Mouse (Mus musculus): ENCODE measurements around the gene Itga2b. TPM values are rescaled to one million over a fixed set of nuclear protein-coding genes. Genes with fewer than 3 reads are reported as not detected.
"Not testable (repeated sequence)": the region's sequence is repeated elsewhere in the genome, so short reads cannot be mapped to it uniquely, and the experiment has no call there.

Gene Itga2b
- polyA plus RNA-seq, 1 experiment from 2014 or later = 11.0 TPM

DNA sequence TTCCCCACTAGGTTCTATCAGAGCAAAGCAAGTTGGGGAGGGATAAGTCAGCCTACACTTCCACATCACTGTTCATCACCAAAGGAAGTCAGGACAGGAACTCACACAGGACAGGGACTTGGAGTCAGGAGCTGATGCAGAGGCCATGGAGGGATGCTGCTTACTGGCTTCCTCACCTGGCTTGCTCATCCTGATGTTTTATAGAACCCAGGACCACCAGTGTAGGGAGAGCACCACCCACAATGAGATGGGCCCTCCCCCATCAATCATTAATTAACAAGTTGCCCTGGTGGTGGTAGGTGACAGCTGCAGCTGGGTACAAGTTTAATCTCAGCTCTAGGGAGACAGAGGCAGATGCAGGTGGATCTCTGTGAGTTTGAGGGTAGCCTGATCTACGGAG lies 52.8 kb downstream of the Itga2b start:
- H3K4me1 ChIP-seq = peaks cover 6% of the 10 kb centered on the region; the same call in 1 of the 2 replicates
- H3K27ac ChIP-seq = no peak overlapping the region
- no peak overlapping the region for H3K4me2 ChIP-seq
- 0 out of 2 replicates have a peak, but pooled peaks cover 2% of the 10 kb centered on the region for H3K9me3 ChIP-seq (replicated peaks)
- no peak overlapping the region for H3K4me3 ChIP-seq (replicated peaks)
- no peaks in the 10 kb centered on the region for H3K27me3 ChIP-seq
- no peak overlapping the region for H3K9ac ChIP-seq
- H3K36me3 ChIP-seq = no peaks in the 10 kb centered on the region
- ATAC-seq (replicated peaks; ENCODE audit: low FRiP score) = no peak
- 73% methylated on average over 1 of the region's 1 CpGs for whole genome bisulfite sequencing

GRCm38 (mm10) chr11:102415034-102415802 lies 54.7 kb downstream of the Itga2b start:
- 72% methylated on average over 10 of the region's 10 CpGs for WGBS
- H3K4me3 ChIP-seq (replicated peaks) = no peak overlapping the region
- H3K9me3 ChIP-seq (replicated peaks) = no peaks in the 10 kb centered on the region
- no peak overlapping the region for H3K27ac ChIP-seq
- H3K4me1 ChIP-seq = peaks cover 10% of the 10 kb centered on the region
- no peaks in the 10 kb centered on the region for H3K36me3 ChIP-seq
- no peaks in the 10 kb centered on the region for H3K27me3 ChIP-seq
- no peak overlapping the region for H3K4me2 ChIP-seq
- no peak for ATAC-seq (replicated peaks; ENCODE audit: low FRiP score)
- H3K9ac ChIP-seq = no peak overlapping the region

GRCm38 (mm10) chr11:102413059-102413458 lies 56.9 kb downstream of the Itga2b start:
- no peaks in the 10 kb centered on the region for H3K27me3 ChIP-seq
- no peaks in the 10 kb centered on the region for H3K36me3 ChIP-seq
- H3K4me3 ChIP-seq (replicated peaks) = no peak overlapping the region
- no peak overlapping the region for H3K27ac ChIP-seq
- no peak overlapping the region for H3K9ac ChIP-seq
- H3K4me2 ChIP-seq = no peak overlapping the region
- WGBS = 75% methylated on average over 8 of the region's 8 CpGs
- H3K9me3 ChIP-seq (replicated peaks) = no peaks in the 10 kb centered on the region
- ATAC-seq (replicated peaks; ENCODE audit: low FRiP score) = no peak
- peaks cover 25% of the 10 kb centered on the region for H3K4me1 ChIP-seq

DNA sequence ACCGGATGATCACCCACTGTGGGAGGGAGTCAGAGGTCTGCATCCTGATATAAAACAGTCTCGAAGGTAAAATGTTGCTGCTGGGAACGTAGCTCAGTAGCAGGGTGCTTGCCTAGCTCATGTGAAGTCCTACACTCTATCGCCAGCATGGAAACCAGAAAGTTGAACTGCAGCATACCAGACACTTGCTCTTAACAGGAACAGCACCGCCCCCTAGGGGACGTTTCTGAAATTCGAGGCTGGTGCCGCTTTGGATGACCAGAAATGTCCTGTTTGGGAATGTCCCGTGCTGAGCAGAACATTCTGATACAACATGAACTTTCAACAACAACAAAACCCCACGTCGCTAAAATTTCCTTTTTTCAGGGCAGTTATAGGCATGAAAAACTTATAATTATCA lies 58.2 kb downstream of the Itga2b start:
- H3K9ac ChIP-seq = 0 out of 2 replicates have a peak overlapping the region, but pooled peaks have one; percentile 31
- H3K27me3 ChIP-seq = no peaks in the 10 kb centered on the region
- peak overlapping the region; percentile 48; the same call in 1 of the 2 replicates for H3K27ac ChIP-seq
- no peaks in the 10 kb centered on the region for H3K36me3 ChIP-seq
- H3K4me1 ChIP-seq = peaks cover 30% of the 10 kb centered on the region
- no peak overlapping the region for H3K4me3 ChIP-seq (replicated peaks)
- 5% methylated on average over 11 of the region's 11 CpGs for WGBS
- peak overlapping the region; percentile 28; the same call in 1 of the 2 replicates for H3K4me2 ChIP-seq
- H3K9me3 ChIP-seq (replicated peaks) = no peaks in the 10 kb centered on the region
- no peak for ATAC-seq (replicated peaks; ENCODE audit: low FRiP score)

DNA sequence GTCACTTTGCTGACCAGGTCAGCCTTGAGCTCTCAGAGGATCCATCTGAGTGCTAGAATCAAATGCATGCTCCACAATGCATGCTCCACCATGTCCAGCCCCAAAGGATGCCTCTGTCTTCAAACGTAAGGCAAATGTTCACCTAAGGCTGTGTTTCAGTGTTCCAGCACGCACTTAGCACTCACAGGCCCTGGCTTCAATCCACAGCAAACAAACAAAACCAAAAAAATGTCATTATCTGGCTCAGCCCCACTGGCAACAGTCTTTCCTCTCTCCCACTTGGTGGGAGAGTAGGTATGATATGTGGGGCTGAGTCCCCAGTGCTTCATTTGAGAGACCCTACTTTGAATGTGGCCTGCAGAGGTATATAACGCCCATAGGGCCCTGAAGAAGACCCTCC lies 58.9 kb downstream of the Itga2b start:
- H3K4me1 ChIP-seq = peaks cover 37% of the 10 kb centered on the region
- no peaks in the 10 kb centered on the region for H3K36me3 ChIP-seq
- no peaks in the 10 kb centered on the region for H3K27me3 ChIP-seq
- H3K4me2 ChIP-seq = no peak overlapping the region
- peak overlapping the region; percentile 31; the same call in 1 of the 2 replicates for H3K9ac ChIP-seq
- no peak for ATAC-seq (replicated peaks; ENCODE audit: low FRiP score)
- 67% methylated on average over 3 of the region's 3 CpGs for WGBS
- H3K27ac ChIP-seq = 0 out of 2 replicates have a peak overlapping the region, but pooled peaks have one; percentile 48
- no peak overlapping the region for H3K4me3 ChIP-seq (replicated peaks)
- H3K9me3 ChIP-seq (replicated peaks) = no peaks in the 10 kb centered on the region

GRCm38 (mm10) chr11:102410345-102410744 lies 59.6 kb downstream of the Itga2b start:
- H3K4me2 ChIP-seq; H3K9me3 ChIP-seq (replicated peaks); H3K27me3 ChIP-seq; H3K9ac ChIP-seq; H3K4me3 ChIP-seq (replicated peaks); H3K36me3 ChIP-seq; ATAC-seq (replicated peaks; ENCODE audit: low FRiP score); H3K27ac ChIP-seq: not testable (repeated sequence)
- 98% methylated on average over 3 of the region's 3 CpGs for whole genome bisulfite sequencing
- H3K4me1 ChIP-seq = peaks cover 44% of the 10 kb centered on the region

DNA sequence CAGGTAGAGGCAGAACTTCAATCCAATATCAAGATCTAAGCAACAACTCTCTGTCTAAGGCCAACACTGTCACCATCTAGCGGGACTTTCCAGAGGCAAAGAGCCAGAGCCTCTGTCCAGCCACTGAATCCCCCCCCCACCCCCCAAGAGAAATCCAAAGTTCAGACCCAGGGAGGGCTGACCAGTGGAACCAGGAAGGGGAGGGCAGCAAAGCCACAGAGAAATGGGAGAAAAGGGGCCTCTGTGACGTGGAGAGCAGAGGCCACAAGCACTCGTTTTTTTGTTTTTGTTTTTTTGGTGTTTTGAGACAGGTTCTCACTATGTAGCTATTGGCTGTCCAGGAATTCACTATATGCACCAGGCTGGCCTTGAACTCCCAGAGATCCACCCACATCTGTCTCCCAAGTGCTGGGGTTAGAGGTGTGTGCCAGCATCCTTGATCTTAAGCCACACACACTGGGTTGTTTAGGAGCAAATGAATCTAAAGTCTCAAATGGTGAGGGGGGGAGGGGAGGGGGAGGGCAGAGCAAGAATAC lies 60.1 kb downstream of the Itga2b start:
- Histone ChIP-seq H3K4me2 (no peak overlapping the region), H3K27me3 (no peaks in the 10 kb centered on the region), H3K27ac (peak overlapping the region; percentile 95), H3K9me3 (replicated peaks) (no peaks in the 10 kb centered on the region), H3K36me3 (peaks cover 2% of the 10 kb centered on the region; the same call in 1 of the 2 replicates), H3K4me3 (replicated peaks) (no peak overlapping the region), H3K9ac (no peak overlapping the region), H3K4me1 (peaks cover 49% of the 10 kb centered on the region)
- ATAC-seq (replicated peaks; ENCODE audit: low FRiP score) = no peak
- WGBS = 82% methylated on average over 3 of the region's 3 CpGs

DNA sequence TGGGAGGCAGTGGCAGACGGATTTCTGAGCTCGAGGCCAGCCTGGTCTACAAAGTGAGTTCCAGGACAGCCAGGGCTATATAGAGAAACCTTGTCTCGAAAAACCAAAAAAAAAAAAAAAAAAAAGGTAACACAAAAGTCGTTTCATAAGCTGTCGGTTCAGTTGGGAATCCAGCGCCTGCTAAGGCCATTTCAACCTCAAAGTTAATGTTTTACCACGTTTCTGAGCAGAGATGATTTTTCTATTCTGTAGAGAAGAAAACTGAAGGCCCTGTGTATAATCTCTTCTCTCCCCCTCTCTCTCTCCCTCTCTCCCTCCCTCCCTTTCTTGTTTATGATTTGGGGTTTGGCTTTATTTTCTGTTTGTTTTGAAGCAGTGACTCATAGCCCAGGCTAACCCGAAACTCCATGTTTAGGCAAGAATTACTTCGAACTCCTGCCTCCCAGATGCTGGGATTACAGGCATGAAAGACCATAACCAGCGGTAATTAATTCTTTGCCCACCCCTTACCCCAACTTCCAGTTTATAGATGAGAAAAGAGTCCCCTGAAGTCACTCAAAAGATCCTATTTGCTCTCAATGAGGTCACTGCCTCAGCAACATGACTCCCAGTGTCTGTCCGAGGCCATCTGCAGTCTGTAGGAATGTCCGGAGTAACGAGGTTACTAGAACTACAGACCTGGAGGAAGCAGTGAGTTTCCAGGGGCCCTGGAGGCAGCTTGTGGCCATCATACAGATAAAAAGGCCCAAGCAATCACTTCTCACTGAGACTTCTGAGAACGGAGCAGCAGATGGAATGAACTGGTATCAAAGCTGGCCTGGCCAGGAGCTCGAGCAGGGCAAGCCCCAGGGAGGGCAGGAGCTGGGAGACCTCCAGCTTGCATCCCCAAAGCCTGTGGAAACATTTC lies 60.8 kb downstream of the Itga2b start:
- WGBS = 35% methylated on average over 15 of the region's 15 CpGs
- H3K4me3 ChIP-seq (replicated peaks) = peak overlapping the region; percentile 80
- no peaks in the 10 kb centered on the region for H3K9me3 ChIP-seq (replicated peaks)
- H3K36me3 ChIP-seq = peaks cover 10% of the 10 kb centered on the region
- peak overlapping the region; percentile 95 for H3K27ac ChIP-seq
- peaks cover 54% of the 10 kb centered on the region for H3K4me1 ChIP-seq
- H3K4me2 ChIP-seq = peak overlapping the region; percentile 80
- no peaks in the 10 kb centered on the region for H3K27me3 ChIP-seq
- peak overlapping the region; percentile 42; the same call in 1 of the 2 replicates for H3K9ac ChIP-seq
- ATAC-seq (replicated peaks; ENCODE audit: low FRiP score) = 0 out of 2 replicates have a peak, but pooled peaks have one; percentile 0

DNA sequence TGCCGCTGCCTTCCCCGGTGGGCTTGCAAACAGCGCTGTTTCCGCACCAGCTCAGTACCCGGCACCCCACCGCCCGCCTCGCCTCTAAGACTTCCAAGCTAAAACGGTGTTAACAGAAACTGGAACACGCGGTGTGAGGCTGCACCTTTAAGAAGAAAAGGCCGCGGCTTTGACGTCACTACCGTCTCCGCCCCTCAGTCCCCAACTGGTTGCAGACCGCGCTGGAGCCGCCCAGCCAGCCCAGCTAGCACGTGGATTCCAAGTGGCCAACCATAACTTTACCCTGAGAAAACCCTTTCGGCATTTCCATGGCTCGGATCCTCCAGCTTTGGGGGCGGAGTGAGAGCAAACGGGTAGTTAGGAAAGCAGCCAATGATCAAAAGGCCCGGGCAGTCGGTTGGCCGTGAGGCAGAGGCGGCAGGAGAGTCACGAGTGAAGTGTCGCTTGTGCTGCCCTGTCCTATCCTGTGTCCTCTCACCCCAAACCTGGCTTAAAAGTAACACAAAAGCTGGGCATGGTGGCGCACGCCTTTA lies 61.5 kb downstream of the Itga2b start:
- WGBS = under 1% methylated on average over 32 of the region's 32 CpGs

DNA sequence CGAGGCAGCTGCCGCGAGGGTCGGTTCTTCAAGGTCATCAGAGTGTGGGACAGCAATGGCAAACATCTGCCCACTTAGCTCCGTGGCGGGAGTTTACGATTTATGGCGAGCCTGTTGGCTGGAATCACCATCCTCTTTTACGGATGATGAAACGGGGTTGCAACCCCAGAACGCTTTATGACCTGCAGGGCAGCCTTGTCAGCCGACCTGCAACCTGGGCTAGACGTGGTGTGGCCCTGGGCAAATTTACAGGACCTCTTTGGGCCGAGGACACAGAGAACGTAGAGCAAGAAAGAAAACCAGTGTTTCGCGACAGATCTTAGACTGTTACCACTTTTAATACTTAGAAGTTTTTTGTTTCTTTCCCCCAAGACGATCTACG lies 62.1 kb downstream of the Itga2b start, which contains the start of gene Slc25a39:
Gene Slc25a39 (minus strand): TSS at position 113 of the 382 bp plus-strand sequence.
- peaks cover 55% of the 10 kb centered on the region for H3K4me1 ChIP-seq
- peak; percentile 7; the same call in 1 of the 2 replicates for ATAC-seq (replicated peaks; ENCODE audit: low FRiP score)

More for the DNA sequence above, 61.5 kb downstream of the Itga2b start:
- H3K9ac ChIP-seq = peak overlapping the region; percentile 89
- H3K36me3 ChIP-seq = peaks cover 17% of the 10 kb centered on the region
- no peaks in the 10 kb centered on the region for H3K27me3 ChIP-seq
- peak overlapping the region; percentile 80 for H3K4me2 ChIP-seq
- H3K4me3 ChIP-seq (replicated peaks) = peak overlapping the region; percentile 80
- H3K4me1 ChIP-seq = peaks cover 55% of the 10 kb centered on the region
- peak overlapping the region; percentile 95 for H3K27ac ChIP-seq
- peak; percentile 92 for ATAC-seq (replicated peaks; ENCODE audit: low FRiP score)
- no peaks in the 10 kb centered on the region for H3K9me3 ChIP-seq (replicated peaks)

More for the DNA sequence above, 62.1 kb downstream of the Itga2b start, which contains the start of gene Slc25a39:
- Histone ChIP-seq H3K4me2 (peak within 1 kb of the TSS; percentile 80), H3K27me3 (no peaks in the 10 kb centered on the region), H3K9me3 (replicated peaks) (no peaks in the 10 kb centered on the region), H3K27ac (peak within 1 kb of the TSS; percentile 95), H3K4me3 (replicated peaks) (peak within 1 kb of the TSS; percentile 80), H3K36me3 (peaks cover 23% of the 10 kb centered on the region), H3K9ac (peak within 1 kb of the TSS; percentile 89)
- WGBS = under 1% methylated on average over 19 of the region's 19 CpGs

Measured in kidney, embryonic 15.5 days (tissue).